Mouse (Mus musculus): ENCODE data around the gene Eftud2. TPM values are rescaled to one million over a fixed set of nuclear protein-coding genes. Genes with fewer than 3 reads are reported as not detected.

Gene Eftud2
- polyA plus RNA-seq, 1 experiment from 2014 or later = 317 TPM

GRCm38 (mm10) chr11:102791682-102792445 lies 88.9 kb downstream of the Eftud2 start:
- ATAC-seq (replicated peaks; ENCODE audit: low FRiP score) (no peak), DNase-seq (ENCODE audit: low spot score) (no peak)
- no peaks in the 10 kb centered on the region; the same call in 1 of the 2 replicates for H3K36me3 ChIP-seq (ENCODE audit: control insufficient read depth, insufficient read depth, low read length)
- H3K4me2 ChIP-seq (ENCODE audit: low read depth, low read length, severe bottlenecking) = no peak overlapping the region
- H3K9me3 ChIP-seq (ENCODE audit: control insufficient read depth, low read length) = no peaks in the 10 kb centered on the region
- no peaks in the 10 kb centered on the region for H3K4me1 ChIP-seq (replicated peaks; ENCODE audit: control insufficient read depth, insufficient read depth, low read length)
- H3K9ac ChIP-seq (ENCODE audit: low read length) = no peak overlapping the region
- WGBS = 64% methylated on average over 14 of the region's 14 CpGs
- no peaks in the 10 kb centered on the region for H3K27me3 ChIP-seq (ENCODE audit: control insufficient read depth, insufficient read depth, low read length)
- no peak overlapping the region for H3K4me3 ChIP-seq (ENCODE audit: low read depth, low read length)
- H3K27ac ChIP-seq (ENCODE audit: low read depth, low read length) = no peak overlapping the region

Other genes starting within 250 kb of the Eftud2 start
- 0.15 and 0.24 TPM in 2 replicates for gene Meioc, start 217.3 kb downstream of the Eftud2 start, polyA plus RNA-seq (2014; fragmentation: Nextera tagmentation; extraction: Ambion mirVana)
- 52.0 and 62.1 TPM in 2 replicates for gene Ccdc43, start 183.2 kb downstream of the Eftud2 start, polyA plus RNA-seq (2014; fragmentation: Nextera tagmentation; extraction: Ambion mirVana)
- gene Adam11, start 119.5 kb downstream of the Eftud2 start, polyA plus RNA-seq (2014; fragmentation: Nextera tagmentation; extraction: Ambion mirVana) = 11.7 and 14.0 TPM in 2 replicates
- 95.7 and 96.1 TPM in 2 replicates for gene Gjc1, start 61.3 kb downstream of the Eftud2 start, polyA plus RNA-seq (2014; fragmentation: Nextera tagmentation; extraction: Ambion mirVana)
- gene Higd1b, start 45.1 kb downstream of the Eftud2 start, polyA plus RNA-seq (2014; fragmentation: Nextera tagmentation; extraction: Ambion mirVana) = not detected in 2 replicates
- 2.3 and 3.5 TPM in 2 replicates for gene Ccdc103, start 219 bp upstream of the Eftud2 start, polyA plus RNA-seq (2014; fragmentation: Nextera tagmentation; extraction: Ambion mirVana)
- gene Fam187a, start 4.2 kb upstream of the Eftud2 start, polyA plus RNA-seq (2014; fragmentation: Nextera tagmentation; extraction: Ambion mirVana) = not detected in 2 replicates
- gene Gfap, start 19.9 kb upstream of the Eftud2 start, polyA plus RNA-seq (2014; fragmentation: Nextera tagmentation; extraction: Ambion mirVana) = 0.09 TPM in 1 of 2 replicates, not detected in the other
- 13.0 and 13.3 TPM in 2 replicates for gene Kif18b, start 44.1 kb upstream of the Eftud2 start, polyA plus RNA-seq (2014; fragmentation: Nextera tagmentation; extraction: Ambion mirVana)
- 3.9 and 4.5 TPM in 2 replicates for gene C1ql1, start 65.7 kb upstream of the Eftud2 start, polyA plus RNA-seq (2014; fragmentation: Nextera tagmentation; extraction: Ambion mirVana)
- 53.8 and 58.6 TPM in 2 replicates for gene Nmt1, start 147.2 kb upstream of the Eftud2 start, polyA plus RNA-seq (2014; fragmentation: Nextera tagmentation; extraction: Ambion mirVana)
- gene Dcakd, start 147.3 kb upstream of the Eftud2 start, polyA plus RNA-seq (2014; fragmentation: Nextera tagmentation; extraction: Ambion mirVana) = 276 and 295 TPM in 2 replicates
- 0.69 and 0.86 TPM in 2 replicates for gene Plcd3, start 220.7 kb upstream of the Eftud2 start, polyA plus RNA-seq (2014; fragmentation: Nextera tagmentation; extraction: Ambion mirVana)
- 7.8 and 8.1 TPM in 2 replicates for gene Acbd4, start 220.7 kb upstream of the Eftud2 start, polyA plus RNA-seq (2014; fragmentation: Nextera tagmentation; extraction: Ambion mirVana)
- gene Hexim1, start 235.2 kb upstream of the Eftud2 start, polyA plus RNA-seq (2014; fragmentation: Nextera tagmentation; extraction: Ambion mirVana) = 3.9 and 4.6 TPM in 2 replicates